8 mouse cellular contexts compared by ENCODE assay signal in the genomic region with DNA sequence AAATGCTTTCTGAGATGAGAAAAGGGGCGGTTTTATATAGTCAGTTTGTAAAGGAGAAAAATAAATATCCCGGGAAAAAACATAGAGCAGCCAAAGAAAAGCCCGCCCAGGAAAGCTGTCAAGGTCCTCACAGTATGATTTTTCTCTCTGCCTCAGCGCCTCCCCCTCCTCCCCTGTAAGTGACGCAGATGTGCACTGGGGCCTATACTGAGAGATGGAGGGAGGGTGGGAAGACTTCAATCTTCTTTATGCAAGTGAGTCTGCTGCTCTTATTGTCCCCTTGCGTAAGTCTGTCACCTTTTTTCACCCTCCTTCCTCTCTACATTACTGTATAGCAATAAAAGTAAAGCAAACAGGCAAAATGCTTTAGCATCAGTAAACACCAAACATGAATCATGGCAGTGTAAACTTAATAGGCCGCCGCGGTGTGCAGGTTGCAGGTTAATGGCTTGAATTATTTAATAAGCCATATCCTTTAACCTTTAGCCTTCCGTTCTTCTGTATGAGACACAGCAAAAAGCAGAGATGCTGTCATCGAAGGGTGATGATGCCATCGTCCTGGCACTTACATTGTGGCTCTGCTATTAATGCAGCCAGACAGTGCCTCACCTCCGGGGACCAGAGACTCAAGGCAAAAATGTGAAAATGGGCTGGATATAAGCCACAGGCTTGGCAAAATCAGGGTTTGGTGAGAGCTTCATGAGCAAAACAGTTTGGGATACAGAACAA. TPM values are rescaled to one million over a fixed set of nuclear protein-coding genes. Genes with fewer than 3 reads are reported as not detected.
A peak's percentile ranks its signal among the peaks of the same experiment; 100 is the strongest.
DNase-seq lines count a peak whose midpoint lies in the region; ATAC-seq and TF ChIP-seq lines count a peak whose summit lies in the region.

Klhl1 (minus strand) TSS at position 149 of the 729 bp plus-strand sequence.

- no peak within 1 kb of the TSS for H3K9ac ChIP-seq in liver, embryonic 11.5 days (ENCODE audit: low read depth, low read length)
- no peak within 1 kb of the TSS for H3K9ac ChIP-seq in liver, postnatal 0 days (replicated peaks)
- peak within 1 kb of the TSS; percentile 59 for H3K9ac ChIP-seq in embryonic facial prominence, embryonic 14.5 days (ENCODE audit: low read depth, low read length)

- WGBS in liver, embryonic 11.5 days = 46% methylated on average over 13 of the region's 13 CpGs
- 49% methylated on average over 13 of the region's 13 CpGs for WGBS in liver, postnatal 0 days (ENCODE audit: insufficient replicate concordance)
- 52% methylated on average over 12 of the region's 13 CpGs for WGBS in embryonic facial prominence, embryonic 14.5 days
- WGBS in olfactory bulb, adult 2 months = 35% methylated on average over 13 of the region's 13 CpGs

- no peaks in the 10 kb centered on the region for H3K9me3 ChIP-seq in liver, embryonic 11.5 days (ENCODE audit: control insufficient read depth, low read length)
- H3K9me3 ChIP-seq in liver, postnatal 0 days (ENCODE audit: low read length) = no peaks in the 10 kb centered on the region
- H3K9me3 ChIP-seq in embryonic facial prominence, embryonic 14.5 days (ENCODE audit: control insufficient read depth, low read length) = no peaks in the 10 kb centered on the region

- TF ChIP-seq EP300 in liver, postnatal 0 days (IDR thresholded peaks at IDR 0.05; ENCODE audit: low read depth) = no peak

- H3K27me3 ChIP-seq in liver, embryonic 11.5 days (replicated peaks; ENCODE audit: control insufficient read depth, insufficient read depth, low read length) = peaks cover 13% of the 10 kb centered on the region
- H3K27me3 ChIP-seq in liver, postnatal 0 days (ENCODE audit: insufficient read depth, low read length) = peaks cover 3% of the 10 kb centered on the region; the same call in 1 of the 2 replicates
- peaks cover 27% of the 10 kb centered on the region for H3K27me3 ChIP-seq in embryonic facial prominence, embryonic 14.5 days (replicated peaks; ENCODE audit: control insufficient read depth, insufficient read depth, low read length)

- no peak for TF ChIP-seq POLR2A in olfactory bulb, adult 2 months (IDR thresholded peaks at IDR 0.05; ENCODE audit: insufficient read depth, low read depth, low read length)

- no peak for ATAC-seq in liver, embryonic 11.5 days (replicated peaks; ENCODE audit: low FRiP score)
- ATAC-seq in liver, postnatal 0 days = no peak
- peak; percentile 83 for ATAC-seq in embryonic facial prominence, embryonic 14.5 days (ENCODE audit: low read depth)

- H3K36me3 ChIP-seq in liver, embryonic 11.5 days (ENCODE audit: control insufficient read depth, insufficient read depth, low read length) = no peaks in the 10 kb centered on the region
- no peaks in the 10 kb centered on the region for H3K36me3 ChIP-seq in liver, postnatal 0 days (replicated peaks; ENCODE audit: insufficient read depth, low read length)
- no peaks in the 10 kb centered on the region for H3K36me3 ChIP-seq in embryonic facial prominence, embryonic 14.5 days (ENCODE audit: control insufficient read depth, insufficient read depth, low read length)

- TF ChIP-seq CTCF in liver, postnatal 0 days (IDR thresholded peaks at IDR 0.05; ENCODE audit: low read depth) = no peak
- no peak for TF ChIP-seq CTCF in olfactory bulb, adult 2 months (IDR thresholded peaks at IDR 0.05; ENCODE audit: insufficient read depth, low read depth, low read length)
- no peak for TF ChIP-seq CTCF in gastrocnemius, adult 2 months (IDR thresholded peaks at IDR 0.05)

- no peak for DNase-seq in liver, embryonic 11.5 days (ENCODE audit: low spot score)
- DNase-seq in liver, postnatal 0 days = no peak
- DNase-seq in embryonic facial prominence, embryonic 14.5 days (ENCODE audit: low spot score) = peak; percentile 17
- DNase-seq in left cerebral cortex, postnatal 10 days (ENCODE audit: extremely low spot score in 1 of 2, low spot score in 2 of 2) = peak; percentile 25 to 28
- DNase-seq in spleen, postnatal 14 days (ENCODE audit: low spot score in 2 of 2) = no peak
- DNase-seq in cerebellum, adult 18-20 months = no peak
- no peak for DNase-seq in gastrocnemius, adult 2 months

- peak within 1 kb of the TSS; percentile 36 for H3K4me3 ChIP-seq in liver, embryonic 11.5 days (ENCODE audit: low read depth, low read length)
- no peak within 1 kb of the TSS for H3K4me3 ChIP-seq in liver, postnatal 0 days (ENCODE audit: low read depth, low read length)
- peak within 1 kb of the TSS; percentile 45 for H3K4me3 ChIP-seq in embryonic facial prominence, embryonic 14.5 days (ENCODE audit: low read depth, low read length)
- H3K4me3 ChIP-seq in olfactory bulb, adult 2 months (ENCODE audit: insufficient read depth, low read depth, low read length) = peak within 1 kb of the TSS; percentile 80
- no peak within 1 kb of the TSS for H3K4me3 ChIP-seq in gastrocnemius, adult 2 months

- H3K4me2 ChIP-seq in liver, embryonic 11.5 days = peak within 1 kb of the TSS; percentile 68
- H3K4me2 ChIP-seq in liver, postnatal 0 days (ENCODE audit: low read depth, low read length) = no peak within 1 kb of the TSS
- H3K4me2 ChIP-seq in embryonic facial prominence, embryonic 14.5 days (ENCODE audit: low read depth, low read length) = peak within 1 kb of the TSS; percentile 91

- H3K27ac ChIP-seq in liver, embryonic 11.5 days (ENCODE audit: low read depth, low read length) = no peak within 1 kb of the TSS
- no peak within 1 kb of the TSS for H3K27ac ChIP-seq in liver, postnatal 0 days (ENCODE audit: low read depth)
- no peak within 1 kb of the TSS for H3K27ac ChIP-seq in embryonic facial prominence, embryonic 14.5 days (replicated peaks; ENCODE audit: low read depth, low read length)
- H3K27ac ChIP-seq in olfactory bulb, adult 2 months (ENCODE audit: insufficient read depth, low read depth, low read length) = peak within 1 kb of the TSS; percentile 76
- H3K27ac ChIP-seq in gastrocnemius, adult 2 months = no peak within 1 kb of the TSS

- intact Hi-C loops in left cerebral cortex, postnatal 10 days (cut with DNase I) = no loop called here
- intact Hi-C loops in gastrocnemius, adult 2 months (cut with DNase I) = no loop called here

- H3K4me1 ChIP-seq in liver, embryonic 11.5 days (replicated peaks; ENCODE audit: control insufficient read depth, insufficient read depth, low read length) = no peaks in the 10 kb centered on the region
- no peaks in the 10 kb centered on the region for H3K4me1 ChIP-seq in liver, postnatal 0 days (ENCODE audit: insufficient read depth)
- H3K4me1 ChIP-seq in embryonic facial prominence, embryonic 14.5 days (ENCODE audit: control insufficient read depth, insufficient read depth, low read length) = no peaks in the 10 kb centered on the region
- peaks cover 10% of the 10 kb centered on the region; the same call in 1 of the 2 replicates for H3K4me1 ChIP-seq in olfactory bulb, adult 2 months (ENCODE audit: control insufficient read depth, insufficient read depth, low read length)

RNA-seq across cellular contexts. Expression of gene Klhl1, which starts in this region (rescaled TPM):
- not detected in 2 replicates for polyA plus RNA-seq in liver, embryonic 11.5 days (2014; fragmentation: Nextera tagmentation; extraction: Ambion mirVana)
- polyA plus RNA-seq in liver, postnatal 0 days (2015; fragmentation: Nextera tagmentation; extraction: Ambion mirVana) = not detected in 2 replicates
- 0.24 and 0.26 TPM in 2 replicates for polyA plus RNA-seq in embryonic facial prominence, embryonic 14.5 days (2014; fragmentation: Nextera tagmentation; extraction: Ambion mirVana)
- 1 to 10 TPM; 4.1 to 5.7 TPM for total RNA-seq in left cerebral cortex, postnatal 10 days (2021)
- not detected in 2 replicates for polyA plus RNA-seq in olfactory bulb, adult 2 months (2012; ENCODE audit: insufficient read depth, insufficient read length, low replicate concordance, missing spikeins)
- not detected for total RNA-seq in gastrocnemius, adult 2 months (2021)

Comparison
In these comparisons a context has a peak if more than half of its experiments do, and no peak if none do; other contexts are left out.
1. RNA of gene Klhl1 (total RNA-seq): 4.1 to 5.7 TPM in left cerebral cortex, postnatal 10 days; not detected in gastrocnemius, adult 2 months; every median in the first group is over 4 times any median in the second.
2. H3K4me3 ChIP-seq: peak in liver, embryonic 11.5 days (single experiment) and olfactory bulb, adult 2 months (single experiment); none in liver, postnatal 0 days (single experiment) and gastrocnemius, adult 2 months (single experiment).
3. Peak in DNase-seq, ATAC-seq, H3K4me3 ChIP-seq, H3K9ac ChIP-seq and H3K4me2 ChIP-seq in embryonic facial prominence, embryonic 14.5 days; RNA of the gene not detected or under 1 TPM.
4. DNase-seq: peak in left cerebral cortex, postnatal 10 days (2 of 2); none in liver, embryonic 11.5 days (single experiment), liver, postnatal 0 days (single experiment), spleen, postnatal 14 days (0 of 2), cerebellum, adult 18-20 months (0 of 2) and gastrocnemius, adult 2 months (single experiment).